Mouse (Mus musculus) forebrain, embryonic 14.5 days (tissue): ENCODE measurements around the gene Aknad1. TPM values are rescaled to one million over a fixed set of nuclear protein-coding genes. Genes with fewer than 3 reads are reported as not detected.
A peak's percentile ranks its signal among the peaks of the same experiment; 100 is the strongest.

Experiments
- ATAC-seq: fragments of 200-750 bp; cut with Nextera tagmentation; 2 replicates; pipeline ENCODE4 v1.8.0; 2017; ENCODE audit warnings: mild to moderate bottlenecking, moderate library complexity
- DNase-seq: peaks from one replicate; pipeline ENCODE4 v3.0.0-alpha.2; 2015; ENCODE audit warnings: low spot score
- H3K27ac ChIP-seq: fragments of 300-500 bp; sonication (generic); 2 replicates; pipeline ENCODE4 v1.5.1; 2014; ENCODE audit warnings: low read depth, mild to moderate bottlenecking, control low read depth, low read length, moderate library complexity
- H3K27me3 ChIP-seq: fragments of 300-500 bp; sonication (generic); replicated peaks from 2 replicates; pipeline ENCODE4 v1.6.1; 2014; ENCODE audit warnings: low read length, control low read depth, mixed read lengths; ENCODE audit not compliant: control insufficient read depth, insufficient read depth
- H3K36me3 ChIP-seq: fragments of 300-500 bp; sonication (generic); 2 replicates; pipeline ENCODE4 v1.6.1; 2014; ENCODE audit warnings: low read length, control low read depth; ENCODE audit not compliant: control insufficient read depth, insufficient read depth
- H3K4me1 ChIP-seq: fragments of 300-500 bp; sonication (generic); 2 replicates; pipeline ENCODE4 v1.6.1; 2014; ENCODE audit warnings: antibody characterized with exemption, low read length, control low read depth; ENCODE audit not compliant: control insufficient read depth, insufficient read depth
- H3K4me2 ChIP-seq: fragments of 300-500 bp; sonication (generic); 2 replicates; pipeline ENCODE4 v1.6.1; 2014; ENCODE audit warnings: mild to moderate bottlenecking, control low read depth, low read length
- H3K4me3 ChIP-seq: fragments of 300-500 bp; sonication (generic); 2 replicates; pipeline ENCODE4 v1.5.1; 2014; ENCODE audit warnings: low read depth, low read length, control low read depth
- H3K9ac ChIP-seq: fragments of 300-500 bp; sonication (generic); 2 replicates; pipeline ENCODE4 v1.6.1; 2014; ENCODE audit warnings: mild to moderate bottlenecking, low read length, control low read depth, moderate library complexity
- H3K9me3 ChIP-seq: fragments of 300-500 bp; sonication (generic); replicated peaks from 2 replicates; pipeline ENCODE4 v1.6.1; 2016; ENCODE audit warnings: low read length, control low read depth, mixed read lengths; ENCODE audit not compliant: control insufficient read depth
- WGBS: fragments of 180-500 bp; shearing (Covaris S2); extraction: QIAGEN DNeasy Blood & Tissue Kit; methylation state at CpG from one replicate; pipeline ENCODE4 v1.1.7; 2014; 5-methylcytosine and 5-hydroxymethylcytosine counted together
- polyA plus RNA-seq: library from polyadenylated mRNA; unstranded; fragments of >200 nt; fragmentation: Nextera tagmentation; extraction: Ambion mirVana; gene quantifications from 2 replicates; pipeline ENCODE4 v1.2.1, GENCODE M21; 2014

Gene Aknad1
- polyA plus RNA-seq, 1 experiment from 2014 or later: not detected

DNA sequence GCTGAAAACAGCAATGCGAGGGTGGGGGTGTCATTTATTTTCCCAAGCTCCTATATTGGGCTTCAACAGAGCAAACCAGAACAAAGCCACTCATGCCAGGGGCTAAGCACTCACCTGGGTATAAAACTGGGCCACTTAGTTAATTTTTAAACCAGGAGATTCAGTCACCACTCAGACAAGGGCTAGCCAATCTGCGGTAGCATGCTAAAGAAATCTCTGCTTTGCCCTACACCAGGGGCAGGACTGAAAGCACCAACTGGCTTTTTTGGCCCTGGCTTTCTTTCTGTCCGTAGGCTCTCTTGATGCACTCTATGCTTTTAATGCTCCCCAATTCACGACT lies 49.0 kb downstream of the Aknad1 start:
- whole genome bisulfite sequencing: 92% methylated on average over 4 of the region's 4 CpGs
- DNase-seq (no peak), ATAC-seq (no peak)
- no peak overlapping the region for H3K4me3 ChIP-seq
- H3K27ac ChIP-seq: no peak overlapping the region
- no peak overlapping the region for H3K9ac ChIP-seq
- H3K36me3 ChIP-seq: no peaks in the 10 kb centered on the region
- no peak overlapping the region for H3K4me2 ChIP-seq
- no peaks in the 10 kb centered on the region for H3K9me3 ChIP-seq
- no peaks in the 10 kb centered on the region for H3K27me3 ChIP-seq
- no peaks in the 10 kb centered on the region for H3K4me1 ChIP-seq

DNA sequence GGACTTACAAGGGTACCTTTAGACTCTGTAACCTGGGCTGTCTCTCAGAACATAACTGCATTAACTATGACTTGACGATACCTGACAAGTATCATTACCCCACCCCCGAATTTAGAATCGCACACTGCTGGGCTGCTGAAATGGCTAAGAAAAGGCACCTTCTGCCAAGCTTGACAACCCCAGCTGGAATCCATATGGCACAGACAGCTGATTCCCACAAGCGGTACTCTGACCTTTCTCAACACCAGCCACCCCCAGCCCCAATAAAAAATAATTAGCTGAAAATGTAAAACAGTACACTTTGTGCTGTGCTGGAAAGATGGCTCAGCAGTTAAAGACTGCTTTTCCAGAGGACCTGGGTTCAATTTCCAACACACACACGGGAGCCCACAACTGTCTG lies 49.8 kb downstream of the Aknad1 start:
- Histone ChIP-seq H3K27me3 (no peaks in the 10 kb centered on the region), H3K4me1 (no peaks in the 10 kb centered on the region), H3K4me3 (no peak overlapping the region), H3K9me3 (no peaks in the 10 kb centered on the region), H3K4me2 (no peak overlapping the region), H3K36me3 (peaks cover 6% of the 10 kb centered on the region; the same call in 1 of the 2 replicates), H3K27ac (no peak overlapping the region), H3K9ac (no peak overlapping the region)
- peak; percentile 34; the same call in 1 of the 2 replicates for ATAC-seq
- peak; percentile 28 for DNase-seq
- WGBS: 60% methylated on average over 5 of the region's 5 CpGs

- 86% methylated on average over 3 of the region's 3 CpGs for WGBS
- H3K9ac ChIP-seq: no peak overlapping the region
- H3K36me3 ChIP-seq: peaks cover 8% of the 10 kb centered on the region; the same call in 1 of the 2 replicates
- H3K27ac ChIP-seq: no peak overlapping the region
- ATAC-seq (no peak), DNase-seq (no peak)
- H3K4me3 ChIP-seq: no peak overlapping the region
- H3K4me1 ChIP-seq: no peaks in the 10 kb centered on the region
- H3K9me3 ChIP-seq: no peaks in the 10 kb centered on the region
- H3K27me3 ChIP-seq: no peaks in the 10 kb centered on the region
- no peak overlapping the region for H3K4me2 ChIP-seq
Measured at GRCm38 (mm10) chr3:108790499-108790898, 51.0 kb downstream of the Aknad1 start.

- H3K4me3 ChIP-seq: no peak overlapping the region
- H3K9ac ChIP-seq: no peak overlapping the region
- peaks cover 8% of the 10 kb centered on the region; the same call in 1 of the 2 replicates for H3K36me3 ChIP-seq
- WGBS: 88% methylated on average over 7 of the region's 7 CpGs
- ATAC-seq (no peak), DNase-seq (peak; percentile 8)
- no peak overlapping the region for H3K27ac ChIP-seq
- H3K9me3 ChIP-seq: no peaks in the 10 kb centered on the region
- H3K4me2 ChIP-seq: no peak overlapping the region
- no peaks in the 10 kb centered on the region for H3K4me1 ChIP-seq
- no peaks in the 10 kb centered on the region for H3K27me3 ChIP-seq
Measured at GRCm38 (mm10) chr3:108791054-108791706, 51.7 kb downstream of the Aknad1 start.

DNA sequence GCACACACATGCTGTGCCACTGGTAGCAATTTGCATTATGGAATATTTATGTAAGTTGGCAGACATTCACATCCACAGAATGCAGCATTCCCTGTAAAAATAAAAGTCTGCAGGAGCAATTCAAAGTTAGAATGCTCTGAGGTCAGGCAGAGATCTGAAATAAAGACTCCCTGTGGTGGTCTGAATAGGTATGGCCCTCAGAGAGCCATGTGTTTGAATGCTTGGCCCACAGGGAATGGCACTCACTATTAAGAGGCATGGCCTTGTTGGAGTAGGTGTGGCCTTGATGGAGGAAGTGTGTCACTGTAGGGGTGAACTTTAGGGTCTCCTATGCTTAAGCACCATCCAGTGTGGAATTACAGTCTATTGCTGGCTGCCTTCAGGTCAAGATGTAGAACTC lies 53.0 kb downstream of the Aknad1 start:
- no peaks in the 10 kb centered on the region for H3K9me3 ChIP-seq
- H3K9ac ChIP-seq: no peak overlapping the region
- H3K27me3 ChIP-seq: no peaks in the 10 kb centered on the region
- no peak overlapping the region for H3K4me2 ChIP-seq
- H3K36me3 ChIP-seq: peaks cover 10% of the 10 kb centered on the region; the same call in 1 of the 2 replicates
- H3K4me3 ChIP-seq: no peak overlapping the region
- H3K27ac ChIP-seq: no peak overlapping the region
- no peaks in the 10 kb centered on the region for H3K4me1 ChIP-seq
- ATAC-seq (no peak), DNase-seq (no peak)

GRCm38 (mm10) chr3:108794780-108795179 lies 55.3 kb downstream of the Aknad1 start:
- no peak for DNase-seq
- Histone ChIP-seq H3K9ac (no peak overlapping the region), H3K36me3 (peaks cover 14% of the 10 kb centered on the region; the same call in 1 of the 2 replicates), H3K4me3 (no peak overlapping the region), H3K9me3 (no peaks in the 10 kb centered on the region), H3K27ac (no peak overlapping the region), H3K4me2 (no peak overlapping the region), H3K4me1 (no peaks in the 10 kb centered on the region), H3K27me3 (no peaks in the 10 kb centered on the region)
- ATAC-seq: no peak
- 70% methylated on average over 9 of the region's 9 CpGs for WGBS

GRCm38 (mm10) chr3:108795554-108796299 lies 56.3 kb downstream of the Aknad1 start:
- Histone ChIP-seq H3K27me3 (no peaks in the 10 kb centered on the region), H3K36me3 (peaks cover 24% of the 10 kb centered on the region), H3K4me1 (no peaks in the 10 kb centered on the region), H3K4me2 (no peak overlapping the region), H3K27ac (no peak overlapping the region), H3K9me3 (no peaks in the 10 kb centered on the region), H3K9ac (no peak overlapping the region), H3K4me3 (no peak overlapping the region)
- 93% methylated on average over 7 of the region's 7 CpGs for WGBS
- no peak for ATAC-seq
- no peak for DNase-seq

DNA sequence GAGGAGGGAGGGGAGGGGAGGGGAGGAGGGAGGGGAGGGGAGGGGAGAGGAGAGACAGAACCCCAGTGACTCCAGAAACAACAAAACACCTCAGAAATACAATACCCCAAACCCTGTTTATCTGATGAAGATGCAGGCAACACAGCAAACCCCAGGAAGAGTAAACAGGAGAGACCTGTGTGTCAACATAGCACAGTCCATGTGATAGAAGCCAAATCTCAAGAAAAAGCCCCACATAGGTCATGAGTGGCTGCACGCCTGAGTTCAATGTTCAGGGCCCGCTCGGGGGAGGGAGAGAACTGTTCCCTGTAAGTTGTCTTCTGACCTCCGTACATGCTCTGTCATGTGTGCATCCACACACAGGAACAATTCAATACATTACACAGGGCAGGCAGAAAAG lies 56.9 kb downstream of the Aknad1 start:
- Histone ChIP-seq H3K27me3 (no peaks in the 10 kb centered on the region), H3K9ac (no peak overlapping the region), H3K27ac (no peak overlapping the region), H3K4me2 (no peak overlapping the region), H3K9me3 (no peaks in the 10 kb centered on the region), H3K4me1 (no peaks in the 10 kb centered on the region), H3K36me3 (peaks cover 28% of the 10 kb centered on the region), H3K4me3 (no peak overlapping the region)
- 91% methylated on average over 4 of the region's 4 CpGs for WGBS
- no peak for ATAC-seq
- DNase-seq: no peak

- no peak overlapping the region for H3K4me2 ChIP-seq
- 90% methylated on average over 6 of the region's 6 CpGs for WGBS
- H3K4me1 ChIP-seq: no peaks in the 10 kb centered on the region
- no peaks in the 10 kb centered on the region for H3K9me3 ChIP-seq
- no peaks in the 10 kb centered on the region for H3K27me3 ChIP-seq
- no peak overlapping the region for H3K4me3 ChIP-seq
- H3K27ac ChIP-seq: no peak overlapping the region
- no peak overlapping the region for H3K9ac ChIP-seq
- H3K36me3 ChIP-seq: peaks cover 40% of the 10 kb centered on the region
- DNase-seq: no peak
- ATAC-seq: no peak
Measured at GRCm38 (mm10) chr3:108797723-108798122, 58.3 kb downstream of the Aknad1 start.
